Mouse (Mus musculus) limb, embryonic 14.5 days (tissue): ENCODE data around the gene Tpte. TPM values are rescaled to one million over a fixed set of nuclear protein-coding genes. Genes with fewer than 3 reads are reported as not detected.
A peak's percentile ranks its signal among the peaks of the same experiment; 100 is the strongest.
"Not testable (repeated sequence)": the region's sequence is repeated elsewhere in the genome, so short reads cannot be mapped to it uniquely, and the experiment has no call there.

Experiments
- ATAC-seq: fragments of 200-750 bp; cut with Nextera tagmentation; 2 replicates; pipeline ENCODE4 v1.8.0; 2017; ENCODE audit warnings: low read depth, moderate number of reproducible peaks, moderate TSS enrichment; ENCODE audit not compliant: low FRiP score
- DNase-seq: peaks from one replicate; pipeline ENCODE4 v3.0.0-alpha.2; 2015; ENCODE audit warnings: low spot score
- H3K27ac ChIP-seq: fragments of 300-500 bp; sonication (generic); replicated peaks from 2 replicates; pipeline ENCODE4 v1.5.1; 2014; ENCODE audit warnings: low read depth, mild to moderate bottlenecking, low read length, moderate library complexity, mixed read lengths
- H3K27me3 ChIP-seq: fragments of 300-500 bp; sonication (generic); 2 replicates; pipeline ENCODE4 v1.6.1; 2014; ENCODE audit warnings: low read length, mixed read lengths; ENCODE audit not compliant: control insufficient read depth, insufficient read depth
- H3K36me3 ChIP-seq: fragments of 300-500 bp; sonication (generic); 2 replicates; pipeline ENCODE4 v1.6.1; 2014; ENCODE audit warnings: mild to moderate bottlenecking, low read length, moderate library complexity, mixed read lengths; ENCODE audit not compliant: control insufficient read depth, insufficient read depth
- H3K4me1 ChIP-seq: fragments of 300-500 bp; sonication (generic); 2 replicates; pipeline ENCODE4 v1.6.1; 2014; ENCODE audit warnings: antibody characterized with exemption, low read length, mixed read lengths; ENCODE audit not compliant: control insufficient read depth, insufficient read depth
- H3K4me2 ChIP-seq: fragments of 300-500 bp; sonication (generic); replicated peaks from 2 replicates; pipeline ENCODE4 v1.6.1; 2014; ENCODE audit warnings: low read depth, mild to moderate bottlenecking, low read length, moderate library complexity; ENCODE audit not compliant: severe bottlenecking
- H3K4me3 ChIP-seq: fragments of 300-500 bp; sonication (generic); replicated peaks from 2 replicates; pipeline ENCODE4 v1.5.1; 2014; ENCODE audit warnings: low read length
- H3K9ac ChIP-seq: fragments of 300-500 bp; sonication (generic); 2 replicates; pipeline ENCODE4 v1.6.1; 2014; ENCODE audit warnings: mild to moderate bottlenecking, low read depth, low read length, moderate library complexity; ENCODE audit not compliant: severe bottlenecking
- H3K9me3 ChIP-seq: fragments of 300-500 bp; sonication (generic); 2 replicates; pipeline ENCODE4 v1.6.1; 2016; ENCODE audit warnings: low read length; ENCODE audit not compliant: control insufficient read depth
- POLR2A ChIP-seq: fragments of 200-500 bp; IDR thresholded peaks from 2 replicates; pipeline ENCODE4 v1.8.0; 2012; ENCODE audit warnings: inconsistent platforms, mild to moderate bottlenecking, moderate library complexity, borderline replicate concordance; ENCODE audit not compliant: insufficient read depth, insufficient read length; ENCODE audit errors: extremely low read depth
- WGBS: fragments of 180-500 bp; shearing (Covaris S2); extraction: QIAGEN DNeasy Blood & Tissue Kit; methylation state at CpG from one replicate; pipeline ENCODE4 v1.1.7; 2014; 5-methylcytosine and 5-hydroxymethylcytosine counted together
- polyA plus RNA-seq, 2 experiments: library from polyadenylated mRNA; depleted of rRNA in 1 of 2; stranded (reverse) in 1 of 2; unstranded in 1 of 2; fragments of >200 nt; fragmentation: Nextera tagmentation in 1 of 2; extraction: Ambion mirVana in 1 of 2; gene quantifications; 2 replicates each; pipeline versions ENCODE4 v1.2.1 to v1.2.3; 2012 to 2014

Tpte gene
- polyA plus RNA-seq, 2 experiments, result 0.07 TPM; not detected in 1

GRCm38 (mm10) chr8:22266809-22267208, 16.4 kb upstream of the Tpte start:
- Histone ChIP-seq H3K4me3 (no peak overlapping the region), H3K4me1 (peaks cover 2% of the 10 kb centered on the region; the same call in 1 of the 2 replicates), H3K36me3 (no peaks in the 10 kb centered on the region), H3K27me3 (no peaks in the 10 kb centered on the region), H3K9me3 (no peaks in the 10 kb centered on the region), H3K4me2 (no peak overlapping the region), H3K9ac (no peak overlapping the region), H3K27ac (no peak overlapping the region)
- WGBS, result 94% methylated on average over 3 of the region's 3 CpGs
- DNase-seq (no peak), ATAC-seq (no peak)
- TF ChIP-seq POLR2A, result no peak

GRCm38 (mm10) chr8:22273142-22273541, 10.1 kb upstream of the Tpte start:
- Histone ChIP-seq H3K27me3 (no peaks in the 10 kb centered on the region), H3K4me2 (no peak overlapping the region), H3K4me3 (no peak overlapping the region), H3K9ac (no peak overlapping the region), H3K4me1 (no peaks in the 10 kb centered on the region), H3K36me3 (no peaks in the 10 kb centered on the region), H3K27ac (no peak overlapping the region), H3K9me3 (no peaks in the 10 kb centered on the region)
- TF ChIP-seq POLR2A, result no peak
- DNase-seq (no peak), ATAC-seq (no peak)
- WGBS, result 83% methylated on average over 3 of the region's 3 CpGs

- WGBS, result 71% methylated on average over 10 of the region's 10 CpGs
- Histone ChIP-seq H3K36me3 (no peaks in the 10 kb centered on the region), H3K9ac (no peak overlapping the region), H3K4me3 (no peak overlapping the region), H3K27me3 (no peaks in the 10 kb centered on the region), H3K9me3 (no peaks in the 10 kb centered on the region), H3K4me2 (no peak overlapping the region), H3K4me1 (no peaks in the 10 kb centered on the region), H3K27ac (no peak overlapping the region)
- TF ChIP-seq POLR2A, result no peak
- no peak for DNase-seq
- no peak for ATAC-seq
Measured at GRCm38 (mm10) chr8:22274641-22275040, 8.6 kb upstream of the Tpte start.

- no peak for ATAC-seq
- H3K4me2 ChIP-seq, result no peak overlapping the region
- no peak for DNase-seq
- no peak overlapping the region for H3K9ac ChIP-seq
- no peaks in the 10 kb centered on the region for H3K36me3 ChIP-seq
- no peak for TF ChIP-seq POLR2A
- no peaks in the 10 kb centered on the region for H3K9me3 ChIP-seq
- H3K4me3 ChIP-seq, result no peak overlapping the region
- WGBS, result 30% methylated on average over 2 of the region's 2 CpGs
- H3K27ac ChIP-seq, result no peak overlapping the region
- H3K27me3 ChIP-seq, result no peaks in the 10 kb centered on the region
- peaks cover 8% of the 10 kb centered on the region for H3K4me1 ChIP-seq
Measured at GRCm38 (mm10) chr8:22302326-22302725, 19.1 kb downstream of the Tpte start.

GRCm38 (mm10) chr8:22302896-22303306, 19.7 kb downstream of the Tpte start:
- Histone ChIP-seq H3K4me1 (peaks cover 8% of the 10 kb centered on the region), H3K9ac (peak overlapping the region; percentile 25; the same call in 1 of the 2 replicates), H3K27me3 (no peaks in the 10 kb centered on the region), H3K4me3 (no peak overlapping the region; the same call in 1 of the 2 replicates), H3K27ac (no peak overlapping the region), H3K4me2 (peak overlapping the region; percentile 32), H3K36me3 (no peaks in the 10 kb centered on the region), H3K9me3 (no peaks in the 10 kb centered on the region)
- no peak for TF ChIP-seq POLR2A
- no peak for ATAC-seq
- 22% methylated on average over 7 of the region's 7 CpGs for WGBS
- no peak for DNase-seq

- ATAC-seq, H3K9me3 ChIP-seq, H3K36me3 ChIP-seq, H3K27ac ChIP-seq, DNase-seq, H3K27me3 ChIP-seq, H3K4me2 ChIP-seq, H3K4me3 ChIP-seq, H3K9ac ChIP-seq, H3K4me1 ChIP-seq: not testable (repeated sequence)
- WGBS, result 85% methylated on average over 8 of the region's 9 CpGs
Measured at GRCm38 (mm10) chr8:22304045-22304444, 20.8 kb downstream of the Tpte start.
